Mouse (Mus musculus) 3134 (cell line): Measurements from ENCODE around the gene Tmem63a.

Source experiments
- DNase-seq: peaks from one replicate; pipeline ENCODE4 v3.0.0-alpha.2; 2011; ENCODE audit warnings: low spot score; ENCODE audit not compliant: insufficient read length; ENCODE audit errors: extremely low read depth

Tmem63a gene

DNA sequence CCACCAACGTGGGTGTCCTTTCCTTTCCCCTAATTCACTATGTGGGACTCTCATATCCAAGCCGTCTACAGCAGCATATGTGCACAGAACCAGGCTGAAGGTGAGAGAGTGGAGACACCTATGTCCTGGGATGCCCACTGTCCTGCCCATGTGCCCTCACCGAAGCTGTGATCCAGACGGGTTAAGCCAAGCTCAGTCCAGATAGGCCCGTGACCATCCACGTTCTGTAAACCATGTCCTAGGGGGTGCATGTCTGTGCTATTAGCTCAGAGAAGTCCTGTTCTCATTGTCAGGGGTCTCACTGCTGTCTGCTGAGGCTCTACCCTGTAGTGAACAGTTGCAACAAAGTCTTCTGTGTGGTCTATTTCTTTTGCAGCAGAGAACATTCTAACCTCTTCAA lies 65.7 kb downstream of the Tmem63a start:
- DNase-seq: no peak

DNA sequence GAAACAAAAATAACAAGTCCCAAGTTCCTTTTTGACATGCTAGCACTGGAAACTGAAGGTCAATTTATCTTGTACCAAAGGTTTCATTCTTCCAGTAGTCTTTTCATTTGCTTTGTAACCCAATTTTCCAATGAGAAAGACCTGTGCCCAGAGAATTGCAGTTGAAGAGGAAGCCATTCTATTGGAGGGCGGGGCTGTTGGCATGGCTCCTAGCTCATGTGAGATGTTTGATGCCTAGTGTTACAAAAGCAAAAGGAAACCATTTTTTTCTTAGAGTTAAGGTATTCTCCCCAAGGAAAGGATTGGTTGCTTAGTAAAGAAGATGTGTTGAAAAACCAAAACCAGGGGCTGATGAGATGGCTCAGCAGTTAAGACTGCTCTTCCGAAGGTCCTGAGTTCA lies 66.1 kb downstream of the Tmem63a start:
- DNase-seq: no peak

DNA sequence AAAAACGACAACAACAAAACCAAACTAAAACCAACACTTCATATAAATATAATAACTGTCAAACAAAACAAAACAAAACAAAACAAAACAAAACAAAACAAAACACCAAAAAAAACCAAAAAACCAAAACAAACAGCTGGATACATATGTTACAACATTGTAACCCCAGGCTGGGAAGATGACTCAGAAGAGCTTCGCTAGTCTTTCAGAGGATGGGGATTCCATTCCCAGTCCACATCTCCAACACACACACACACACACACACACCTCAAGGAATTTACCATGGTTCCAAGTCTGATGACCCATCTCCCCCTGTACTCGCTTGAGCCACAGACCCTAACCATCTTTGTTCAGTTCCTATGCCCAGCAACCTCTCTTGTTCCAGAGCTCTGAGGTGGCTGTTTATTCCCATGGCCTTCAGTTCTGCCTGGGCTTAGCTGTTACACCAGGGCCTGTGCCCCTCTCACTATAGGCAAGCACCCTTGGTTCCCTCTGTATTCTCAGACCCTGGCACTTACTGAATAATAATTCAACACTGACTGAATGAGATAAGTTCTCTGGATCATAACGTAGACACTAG lies 67.0 kb downstream of the Tmem63a start:
- peak; percentile 57 for DNase-seq

DNA sequence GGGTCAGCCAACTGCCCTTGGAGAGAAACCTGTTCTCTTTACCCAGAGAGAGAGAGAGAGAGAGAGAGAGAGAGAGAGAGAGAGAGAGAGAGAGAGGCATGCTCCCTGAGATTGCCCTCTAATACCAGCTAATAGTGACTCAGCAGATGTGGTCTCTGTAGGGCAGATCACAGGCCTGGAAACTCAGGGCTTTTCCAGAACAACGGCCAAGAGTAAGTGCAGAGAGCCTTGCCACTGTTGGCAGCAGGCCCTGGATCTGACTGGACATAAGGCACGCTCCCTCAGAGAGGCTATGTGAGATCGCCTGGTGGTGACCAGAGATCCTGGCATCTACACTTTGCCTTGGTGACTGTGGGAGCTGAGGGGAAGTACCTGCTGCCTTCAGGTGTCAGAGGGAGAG lies 67.6 kb downstream of the Tmem63a start:
- peak; percentile 88 for DNase-seq

DNA sequence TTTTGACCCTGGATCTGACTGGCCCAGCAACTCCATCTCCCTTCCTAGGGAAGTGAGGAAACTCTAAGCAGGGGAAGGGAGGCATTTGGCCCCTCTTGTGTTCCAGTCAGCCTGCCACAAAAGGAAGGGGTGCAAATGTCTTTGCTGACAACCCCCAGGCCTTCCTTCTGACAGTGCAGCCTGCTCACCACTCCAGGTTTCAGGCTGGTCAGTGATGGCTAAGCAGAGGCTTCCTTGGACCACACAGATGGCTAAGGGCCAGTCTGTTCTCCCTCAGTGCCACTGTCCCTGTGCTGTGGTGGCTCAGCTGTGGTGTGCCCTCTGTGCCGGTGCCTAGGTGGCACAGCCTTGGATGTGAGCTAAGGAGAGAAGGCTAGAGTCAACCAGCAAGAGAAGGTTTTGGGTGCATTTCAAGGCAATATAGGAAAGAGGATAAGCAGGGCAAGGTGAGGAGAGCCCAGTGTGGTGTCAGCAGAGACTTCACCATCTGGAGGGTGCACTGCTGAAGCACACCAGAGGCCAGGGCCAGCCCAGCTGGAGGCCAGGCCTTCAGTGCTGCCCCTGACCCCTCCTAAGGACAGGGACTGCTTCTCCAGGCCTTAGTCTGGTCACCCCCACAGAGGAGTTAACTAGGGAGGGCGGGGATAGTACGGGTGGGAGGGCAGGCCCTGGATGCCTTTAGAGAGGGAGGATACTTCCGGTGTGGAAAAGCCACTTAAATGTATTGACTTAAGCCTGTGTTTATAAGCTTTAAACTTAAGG lies 68.2 kb downstream of the Tmem63a start:
- peak; percentile 63 for DNase-seq

DNA sequence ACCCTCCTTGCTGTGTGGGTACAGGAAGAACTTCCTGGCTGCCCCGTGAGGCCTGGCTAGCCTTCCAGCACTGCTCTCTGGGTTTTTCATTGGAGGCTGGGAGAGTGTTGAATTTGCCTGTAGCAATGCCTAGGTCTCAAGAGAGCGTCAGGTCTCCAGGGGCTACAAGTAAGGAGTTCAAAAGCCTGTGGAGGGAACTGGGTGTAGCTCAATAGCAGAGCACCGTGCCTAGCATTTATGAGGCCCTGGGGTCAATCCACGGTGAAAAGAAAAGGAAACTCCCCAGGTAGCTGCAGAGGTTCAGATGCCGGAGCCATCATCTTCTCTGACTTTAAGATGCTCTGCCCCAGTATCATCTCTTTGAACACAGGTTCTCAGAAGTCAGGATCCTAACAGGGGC lies 69.5 kb downstream of the Tmem63a start:
- no peak for DNase-seq

DNA sequence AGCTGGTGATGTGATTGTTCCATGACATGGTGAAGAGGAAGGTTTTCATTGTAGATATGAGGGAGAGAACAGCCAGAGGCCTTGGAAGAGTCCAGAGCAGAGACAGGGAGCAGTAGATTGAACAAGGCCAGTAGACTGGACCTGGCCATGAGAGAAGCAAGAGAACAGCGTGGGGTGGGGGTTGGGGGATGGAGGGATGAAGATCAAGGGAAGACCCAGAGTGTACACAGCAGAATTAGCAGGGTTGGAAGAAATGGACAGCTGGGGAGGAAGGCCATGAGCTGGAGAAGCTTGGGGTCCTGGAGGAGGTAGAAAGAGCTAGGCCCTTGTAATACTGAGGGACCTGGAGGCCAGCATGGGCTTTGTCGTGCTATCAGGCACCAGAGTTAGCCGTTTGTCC lies 70.3 kb downstream of the Tmem63a start:
- DNase-seq: no peak

DNA sequence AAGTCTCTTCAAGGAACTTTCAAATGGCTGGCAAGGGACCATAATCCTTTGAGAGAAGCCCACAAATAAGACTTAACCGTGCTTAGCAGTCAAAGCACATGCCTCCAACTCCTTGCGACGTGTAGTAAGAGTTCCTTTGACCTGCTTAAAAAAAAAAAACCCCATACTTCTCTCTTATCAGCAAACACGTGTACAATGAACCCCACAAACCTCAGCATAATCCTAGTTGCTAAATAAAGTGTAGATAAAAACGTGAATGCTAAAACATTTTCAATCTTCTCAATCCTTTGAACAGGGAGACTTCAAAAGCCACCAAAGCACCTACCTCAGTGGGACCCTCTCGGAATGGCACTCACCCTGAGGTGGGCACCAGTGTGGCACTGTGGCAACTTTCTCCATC lies 71.3 kb downstream of the Tmem63a start:
- DNase-seq: no peak

DNA sequence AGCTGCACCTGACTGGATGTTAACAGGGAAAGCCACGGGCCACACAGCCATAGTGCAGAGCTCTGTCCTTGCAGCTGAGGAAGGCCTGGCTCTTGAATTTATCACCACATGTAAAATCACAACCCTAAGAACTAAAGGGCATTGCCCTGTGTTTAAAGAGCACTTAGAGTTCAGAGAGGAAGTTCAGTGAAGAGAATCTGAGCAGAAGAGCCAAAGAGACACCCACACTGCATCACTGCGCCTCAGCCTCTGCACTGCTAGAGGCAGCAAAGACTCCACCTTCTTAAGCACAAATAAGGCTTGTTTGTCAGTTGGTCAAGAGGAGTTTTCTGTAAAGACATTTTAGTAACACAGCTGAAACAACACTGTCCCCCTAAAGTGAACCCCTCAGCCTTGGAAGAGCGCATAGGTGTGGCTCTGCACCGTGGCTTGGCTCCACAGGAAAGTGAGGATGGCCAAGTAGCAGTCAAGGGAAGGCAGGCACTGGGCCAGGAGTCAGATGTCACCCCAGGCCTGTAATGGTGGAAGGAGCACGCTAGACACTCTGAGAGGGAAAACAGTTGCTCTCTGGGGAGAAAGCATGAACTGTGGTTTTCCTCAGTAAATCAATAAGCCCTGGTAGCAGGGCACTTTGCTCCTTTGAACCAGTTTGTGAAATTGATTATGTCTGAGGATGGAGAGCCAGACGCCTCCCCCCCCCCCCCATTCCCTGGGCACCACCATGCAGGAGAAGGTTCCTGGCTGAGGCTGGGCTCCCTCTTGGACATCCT lies 72.8 kb downstream of the Tmem63a start:
- no peak for DNase-seq

DNA sequence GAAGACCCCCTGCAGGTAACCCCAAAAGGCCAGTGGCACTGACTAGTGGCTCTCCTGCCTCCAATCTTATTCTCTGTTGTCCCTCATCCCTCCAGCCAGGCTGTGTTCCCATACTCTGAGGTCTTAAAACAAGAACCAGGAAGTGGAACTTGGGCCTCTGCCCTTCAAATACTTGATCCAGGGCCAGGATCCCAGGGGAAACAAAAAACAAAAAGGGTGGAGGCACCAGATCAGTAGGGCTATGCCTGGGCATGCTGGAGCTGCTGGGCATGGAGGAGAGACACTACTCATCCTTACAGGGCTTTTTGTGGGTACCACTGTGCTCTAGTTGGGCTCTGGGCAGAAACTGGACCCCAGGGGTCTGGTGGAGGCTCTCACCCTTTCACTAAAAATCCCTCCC lies 73.4 kb downstream of the Tmem63a start:
- peak; percentile 82 for DNase-seq

DNA sequence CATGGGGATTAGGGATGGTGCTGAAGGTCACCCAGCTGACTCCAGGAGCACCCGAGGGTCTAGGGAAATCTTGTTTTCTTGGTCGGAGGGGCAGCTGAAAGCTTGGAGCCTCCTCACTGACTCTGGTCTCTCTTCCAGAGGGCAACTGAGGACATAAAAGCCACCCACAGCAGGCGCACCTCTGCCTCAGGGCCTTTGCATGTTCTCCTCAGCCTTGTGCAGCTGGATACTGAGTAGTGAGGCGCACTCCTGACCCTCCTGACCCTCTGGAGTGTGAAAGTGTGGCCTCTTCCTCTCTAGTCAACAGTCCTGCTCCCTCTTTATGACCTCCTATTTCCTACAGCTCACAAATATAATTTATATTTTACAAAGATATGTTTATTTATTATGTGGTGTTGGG lies 73.9 kb downstream of the Tmem63a start:
- DNase-seq: no peak

DNA sequence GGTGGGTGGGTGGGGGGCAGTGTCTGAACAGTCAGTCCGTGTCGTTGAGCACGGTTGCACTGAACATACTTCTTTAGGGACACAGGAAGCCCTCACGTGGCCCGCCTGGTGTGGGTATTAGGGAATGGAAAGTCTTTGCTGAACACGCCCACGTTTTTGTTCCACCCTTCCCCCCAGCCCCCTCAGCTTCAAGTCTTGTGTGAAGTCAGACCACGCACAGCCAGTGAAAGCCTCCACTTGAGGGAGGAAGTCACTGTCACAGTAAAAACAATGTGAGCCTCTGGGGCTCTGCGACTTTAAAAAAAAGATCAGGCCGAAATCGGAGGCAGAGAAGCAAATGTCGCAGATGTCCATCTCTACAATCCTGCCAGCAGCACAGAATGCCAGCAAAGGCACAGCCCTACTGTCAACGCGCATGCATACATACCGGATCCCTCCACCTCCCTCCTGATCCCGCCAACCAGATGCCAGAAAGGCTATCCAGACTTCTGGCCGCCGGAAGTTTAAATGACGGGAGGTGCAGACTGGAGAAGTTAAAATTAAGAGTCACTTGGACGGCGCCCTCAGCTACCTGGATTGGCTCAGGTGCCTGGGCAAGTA lies 74.5 kb downstream of the Tmem63a start:
- DNase-seq: peak; percentile 80

DNA sequence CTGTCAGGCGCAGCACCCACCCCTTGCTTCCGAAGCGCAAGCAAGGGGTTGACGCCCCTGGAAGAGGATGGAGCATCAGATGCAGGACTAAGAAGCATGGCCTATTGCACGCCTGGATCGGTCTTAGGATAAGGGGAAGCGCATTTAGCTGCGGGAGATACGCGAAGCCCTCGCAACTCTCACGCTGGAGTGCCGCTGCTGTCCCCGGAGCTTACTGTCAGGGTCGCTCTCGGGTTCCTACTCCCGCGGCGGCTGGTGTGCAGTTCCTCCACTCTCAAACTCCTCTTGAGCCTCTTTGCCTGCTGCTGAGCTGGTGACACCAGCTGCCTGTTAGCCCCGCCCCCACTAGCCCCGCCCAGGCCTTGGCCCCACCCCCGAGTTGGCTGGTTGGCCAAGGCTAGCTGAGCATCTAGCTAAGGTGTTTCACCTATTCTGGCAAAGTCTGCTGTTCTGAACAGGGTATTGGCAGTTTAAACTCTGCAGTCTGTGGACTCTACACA lies 75.1 kb downstream of the Tmem63a start:
- peak; percentile 91 for DNase-seq

DNA sequence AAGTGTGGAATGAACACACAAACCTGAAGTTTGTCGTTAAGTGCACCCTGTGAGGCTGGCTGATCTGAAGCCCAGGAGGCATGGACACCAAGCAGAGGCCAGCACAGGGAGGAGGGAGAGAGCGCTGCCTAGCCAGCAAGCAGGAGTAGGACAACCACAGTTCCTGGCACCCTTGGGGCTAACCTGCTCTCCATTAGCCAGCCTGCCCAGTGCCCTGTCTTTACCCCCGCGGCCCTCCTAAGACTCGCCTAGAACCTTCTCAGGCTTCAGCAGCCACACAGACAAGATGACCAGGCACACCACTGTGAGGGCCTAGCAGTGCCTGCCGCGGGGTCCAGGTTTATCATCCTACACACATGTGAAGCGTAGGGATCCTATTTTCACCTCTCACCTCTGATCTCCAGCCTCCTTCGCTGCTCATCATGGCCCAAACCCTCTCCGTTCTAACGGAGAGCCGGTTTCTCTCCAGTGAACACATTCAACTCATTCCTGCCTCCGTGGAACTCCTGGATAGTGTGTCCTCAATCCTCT lies 75.8 kb downstream of the Tmem63a start:
- DNase-seq: no peak

DNA sequence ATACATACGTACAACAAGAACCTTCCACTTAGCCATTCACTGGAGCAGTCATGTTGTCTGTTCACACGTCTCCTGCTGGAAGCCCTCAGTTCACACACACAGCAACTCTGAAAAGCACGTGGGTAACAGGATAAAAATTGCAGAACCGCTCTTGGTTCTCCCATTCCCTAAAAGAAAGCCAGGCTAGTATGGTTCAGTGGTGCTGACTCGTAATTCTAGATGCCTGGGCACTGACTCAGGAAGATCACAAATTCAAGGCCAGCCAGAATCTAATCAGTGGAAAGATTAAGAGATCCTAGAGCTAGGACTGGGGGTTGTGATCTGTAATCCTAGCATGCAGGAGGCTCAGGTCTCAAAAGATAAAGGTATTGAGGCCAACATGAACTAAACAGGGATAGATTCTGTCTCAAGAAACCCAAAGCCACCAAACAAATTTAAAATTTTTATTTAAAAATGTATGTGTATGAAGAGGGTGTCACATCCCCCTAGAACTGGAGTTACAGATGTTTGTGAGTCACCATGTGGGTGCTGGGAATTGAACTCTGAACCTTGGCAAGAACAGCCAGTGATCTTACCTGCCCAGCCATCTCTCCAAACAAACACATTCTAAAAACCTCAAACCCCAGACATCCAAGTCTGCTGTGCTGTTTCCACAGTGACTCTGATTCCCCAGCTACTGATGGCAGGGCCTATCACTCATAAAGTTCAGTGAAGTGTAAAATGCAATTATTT lies 78.8 kb downstream of the Tmem63a start, which contains the start of gene Ephx1:
Ephx1 (minus strand) TSS at position 149 of the 732 bp plus-strand sequence.
- DNase-seq: peak; percentile 48

DNA sequence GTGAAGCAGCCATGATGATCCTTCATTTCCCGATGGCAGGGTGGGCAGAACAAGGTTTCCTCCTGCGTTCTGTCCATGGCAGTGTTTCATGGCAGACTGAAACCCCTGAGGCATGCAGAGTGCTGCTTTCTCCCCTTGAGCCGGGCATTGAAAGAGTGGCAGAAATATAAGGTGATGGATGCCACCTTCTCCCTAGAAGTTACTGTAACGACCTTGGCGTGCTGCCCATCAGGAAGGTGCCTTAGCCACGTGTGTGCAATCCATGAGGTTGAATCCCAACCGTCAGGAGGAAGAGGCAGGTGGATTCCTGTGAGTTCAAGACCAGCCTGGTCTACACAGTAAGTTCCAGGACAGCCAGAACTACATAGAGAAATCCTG lies 79.3 kb downstream of the Tmem63a start:
- DNase-seq: peak; percentile 22

DNA sequence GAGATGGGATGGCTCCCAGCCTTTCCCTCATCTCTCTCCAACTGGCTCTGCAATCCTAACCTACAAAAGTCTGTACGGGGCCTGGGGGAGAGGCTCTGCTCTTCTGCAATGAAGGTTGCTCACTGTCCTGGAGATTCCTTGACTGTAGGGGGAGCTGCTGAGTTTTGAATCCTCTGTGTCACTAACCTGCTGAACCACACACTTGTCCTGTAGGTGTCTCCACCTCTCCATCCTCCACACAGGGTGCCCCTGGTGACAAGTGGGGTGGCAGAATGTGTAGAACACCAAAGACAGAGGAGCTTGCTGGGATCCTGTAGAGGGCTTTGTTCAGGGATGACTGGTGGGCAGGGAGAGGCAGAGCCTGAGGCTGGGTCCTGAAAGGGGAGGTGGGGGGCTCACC lies 80.1 kb downstream of the Tmem63a start:
- DNase-seq: peak; percentile 44
